Mouse (Mus musculus) adrenal gland, postnatal 25 days (tissue): Measurements from ENCODE around the gene Slc25a11. TPM values are rescaled to one million over a fixed set of nuclear protein-coding genes. Genes with fewer than 3 reads are reported as not detected.

Source experiments
- DNase-seq: peaks from one replicate; pipeline ENCODE4 v3.0.0; 2021; ENCODE audit warnings: mixed read lengths
- long read RNA-seq: library from polyadenylated mRNA; stranded (forward); transcript quantifications from one replicate; pipeline ENCODE4 v2.0.0, GENCODE M21; 2021
- total RNA-seq: library from RNA; stranded (reverse); gene quantifications from 2 replicates; pipeline ENCODE4 v1.2.3, GENCODE M21; 2021

The Slc25a11 gene
- 122 and 146 TPM in 2 replicates for total RNA-seq
- long read RNA-seq, transcript Slc25a11-201 (8 exons, 1,711 nt): major isoform, 203 of 230 reads
- long read RNA-seq, partial matches to known transcripts: 8 of 230 reads
- long read RNA-seq, other reads (novel, unspliced or antisense): 19 of 230 reads

DNA sequence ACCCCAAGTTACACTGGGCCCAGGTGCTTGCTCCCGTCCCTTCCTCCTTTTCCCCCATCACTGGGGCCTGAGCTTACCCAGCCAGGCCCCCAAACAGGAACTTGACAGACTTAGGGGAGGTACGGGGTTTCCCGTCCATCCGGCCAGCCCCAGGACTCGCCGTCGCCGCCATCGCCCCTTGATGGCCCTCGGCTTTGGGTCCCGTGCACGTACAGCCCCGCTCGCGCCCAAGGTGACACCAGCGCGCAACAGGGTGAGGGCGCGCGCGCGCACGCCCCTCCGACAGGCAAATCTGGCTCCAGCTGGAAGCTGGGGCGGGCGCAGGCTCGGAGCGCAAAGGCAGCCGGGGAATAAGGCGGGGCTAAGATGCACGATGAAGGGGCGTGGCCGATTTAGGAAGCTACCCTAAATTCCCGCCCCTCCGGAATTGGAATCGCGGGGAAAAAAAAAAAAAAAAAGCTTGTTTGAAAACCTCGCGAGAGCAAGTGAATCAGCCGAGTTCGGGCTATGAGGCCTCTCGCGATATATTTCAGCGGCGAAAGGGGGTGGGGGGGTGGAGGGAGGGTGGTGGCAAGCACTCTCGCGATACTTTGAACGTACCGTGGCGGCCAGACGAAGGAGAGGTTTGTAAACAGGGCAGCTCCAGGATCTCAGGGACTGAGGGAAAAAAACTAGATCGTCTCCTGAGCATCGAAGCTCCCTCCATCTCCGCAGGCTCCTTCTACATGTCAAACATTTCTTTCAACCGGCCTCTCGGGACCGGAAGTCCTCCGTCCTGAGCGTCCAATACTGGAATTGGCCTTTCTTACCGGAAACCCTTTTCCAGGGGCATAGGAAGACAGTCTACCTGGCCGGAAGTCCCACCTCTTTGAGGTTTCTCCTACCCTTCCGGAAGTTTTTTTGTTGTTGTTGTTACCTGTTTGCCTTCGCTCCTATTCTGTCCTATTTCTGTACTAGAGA is at the start of gene Slc25a11, which contains the start of gene Rnf167:
Gene Slc25a11, minus strand, starts transcription at position 789 of the 960 bp plus-strand sequence.
Gene Rnf167, plus strand, starts transcription at position 545 of the 960 bp plus-strand sequence.
- DNase-seq: peak; percentile 93

DNA sequence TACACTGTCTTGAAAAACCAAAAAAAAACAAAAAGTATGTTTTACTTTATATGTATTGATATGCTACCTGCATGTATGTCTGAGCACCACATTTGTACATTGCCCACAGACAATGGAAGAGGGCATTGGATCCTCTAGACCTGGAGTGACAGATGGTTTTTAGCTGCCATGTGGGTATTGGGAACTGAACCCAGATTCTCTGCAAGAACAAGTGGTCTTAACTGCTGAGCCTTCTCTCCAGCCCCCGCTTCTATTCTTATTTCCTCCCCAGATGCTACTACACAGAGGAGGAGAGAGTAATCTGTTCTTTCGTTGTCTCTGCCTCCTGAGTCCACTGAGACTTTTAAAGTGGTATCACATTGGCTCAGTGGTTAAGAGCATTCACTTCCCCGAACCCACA is 46.2 kb upstream of the Slc25a11 start:
- DNase-seq: no peak

DNA sequence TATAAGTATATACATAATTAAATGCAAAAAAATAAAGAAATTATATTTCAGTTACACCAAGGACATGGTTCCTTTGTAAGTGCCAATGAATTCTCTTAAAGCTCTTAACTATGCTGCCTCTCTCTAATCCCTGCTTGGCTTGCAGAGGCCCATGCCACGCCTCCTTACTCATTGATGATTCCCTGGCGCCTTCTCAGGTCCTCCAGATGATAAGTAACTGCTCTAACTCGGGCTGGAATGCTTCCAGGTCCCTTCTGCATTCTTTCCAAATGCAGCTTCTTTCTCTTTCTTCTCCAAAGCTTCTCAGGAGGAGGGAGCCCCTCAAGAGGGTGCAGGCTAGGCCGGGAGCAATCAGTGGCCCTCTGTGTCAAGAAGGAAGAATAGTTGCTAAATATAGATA is 42.3 kb upstream of the Slc25a11 start:
- no peak for DNase-seq

DNA sequence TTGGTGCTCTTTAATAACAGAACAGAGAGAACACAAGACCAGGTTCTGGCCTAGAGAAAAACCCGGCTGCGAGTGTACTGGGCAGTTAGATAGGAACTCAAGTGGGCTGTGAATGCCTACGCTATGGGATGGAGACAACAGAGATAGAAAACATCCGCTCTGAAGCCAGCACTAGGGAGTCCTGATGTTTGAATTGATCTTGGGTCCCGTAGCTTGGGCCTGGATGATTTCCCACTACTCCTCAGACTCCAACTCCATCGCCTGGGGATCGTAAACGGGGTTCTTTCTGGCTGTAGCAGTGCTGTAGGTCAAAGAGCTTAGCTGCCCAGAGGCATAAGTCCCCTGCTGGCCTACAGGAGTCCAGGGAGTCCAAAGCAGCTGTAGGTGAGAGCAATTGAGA is 41.1 kb upstream of the Slc25a11 start:
- no peak for DNase-seq

DNA sequence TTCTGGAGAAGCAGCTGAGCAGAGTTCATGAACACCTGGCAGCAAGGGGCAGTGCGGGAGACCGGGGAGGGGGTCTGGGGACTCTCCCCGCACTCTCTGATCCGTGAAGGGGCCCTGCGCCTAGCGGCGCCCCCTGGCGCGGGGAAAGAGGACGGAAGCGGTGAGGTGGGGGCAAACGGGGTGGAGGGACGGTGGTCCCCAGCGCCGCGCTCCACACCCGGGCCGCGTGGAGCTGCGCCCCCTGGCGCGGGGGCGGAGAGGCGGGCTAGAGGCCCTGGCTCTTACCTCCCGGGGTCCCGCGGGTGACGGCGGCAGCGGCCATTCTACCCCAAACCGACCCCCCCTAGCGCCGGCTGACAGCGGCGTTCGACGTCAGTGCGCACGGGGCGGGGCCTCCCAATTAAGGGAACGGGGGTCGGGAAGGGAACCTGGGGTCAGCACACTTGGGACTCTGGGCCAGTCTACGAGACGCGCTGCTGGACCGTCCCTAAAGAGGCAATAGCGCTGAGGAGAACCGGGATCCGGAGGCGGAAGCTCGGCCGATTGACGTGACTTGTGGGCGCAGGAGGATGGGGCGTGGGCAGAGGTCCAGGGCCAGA is 40.4 kb upstream of the Slc25a11 start, which contains the start of gene Camta2:
Gene Camta2, minus strand, starts transcription at position 505 of the 599 bp plus-strand sequence.
- peak; percentile 92 for DNase-seq

DNA sequence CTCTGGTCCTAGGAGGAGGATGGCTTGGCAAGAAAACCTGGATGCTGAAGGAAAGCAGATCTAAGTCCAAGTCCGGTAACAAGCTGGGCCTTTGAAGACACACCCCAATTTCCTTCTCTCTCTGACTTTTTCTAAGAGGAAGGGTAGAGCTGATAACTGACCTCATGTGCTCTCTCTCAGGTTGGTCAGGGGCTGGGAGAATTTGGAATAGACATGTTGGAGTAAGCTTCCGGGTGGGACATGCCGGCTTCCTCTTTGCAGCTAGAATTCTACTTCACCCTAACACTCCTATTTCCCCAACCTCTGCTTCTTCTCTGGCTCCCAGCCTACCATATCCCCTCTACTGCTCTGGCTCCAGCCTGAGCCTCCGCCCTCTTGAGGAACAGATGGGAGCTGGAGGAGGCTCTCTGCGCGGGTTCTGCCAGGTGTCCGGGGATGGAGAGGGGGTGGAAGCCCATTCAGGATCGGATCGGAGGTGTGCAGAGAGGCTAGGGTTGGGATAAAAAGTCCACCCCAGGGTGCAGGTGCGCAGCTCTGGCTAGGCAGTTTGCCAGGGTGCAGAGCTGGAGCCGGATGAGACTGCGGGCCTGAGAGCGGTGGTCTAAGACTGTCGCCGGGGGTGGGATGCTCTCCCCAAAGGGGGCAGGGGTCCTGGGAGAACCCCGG is 39.8 kb upstream of the Slc25a11 start:
- no peak for DNase-seq

DNA sequence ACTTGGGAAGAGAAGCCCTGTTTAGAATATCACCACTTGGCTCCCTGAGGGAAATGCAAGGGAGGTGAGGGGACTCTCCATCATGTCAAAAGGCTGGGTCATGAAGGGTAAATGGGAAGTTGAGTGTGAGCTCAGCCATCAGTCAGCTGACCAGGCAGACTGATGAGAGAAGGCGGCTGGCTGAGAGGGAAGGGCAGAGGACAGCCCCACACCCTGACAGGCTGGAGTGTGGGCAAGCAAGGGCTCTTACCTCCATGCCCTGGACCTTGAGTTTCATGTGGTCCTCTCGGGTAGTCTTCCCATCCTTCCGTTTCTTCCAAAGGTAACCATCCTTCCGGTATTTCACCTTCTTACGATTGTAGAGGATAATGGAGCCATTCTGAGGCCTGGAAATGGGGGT is 36.4 kb upstream of the Slc25a11 start:
- no peak for DNase-seq

DNA sequence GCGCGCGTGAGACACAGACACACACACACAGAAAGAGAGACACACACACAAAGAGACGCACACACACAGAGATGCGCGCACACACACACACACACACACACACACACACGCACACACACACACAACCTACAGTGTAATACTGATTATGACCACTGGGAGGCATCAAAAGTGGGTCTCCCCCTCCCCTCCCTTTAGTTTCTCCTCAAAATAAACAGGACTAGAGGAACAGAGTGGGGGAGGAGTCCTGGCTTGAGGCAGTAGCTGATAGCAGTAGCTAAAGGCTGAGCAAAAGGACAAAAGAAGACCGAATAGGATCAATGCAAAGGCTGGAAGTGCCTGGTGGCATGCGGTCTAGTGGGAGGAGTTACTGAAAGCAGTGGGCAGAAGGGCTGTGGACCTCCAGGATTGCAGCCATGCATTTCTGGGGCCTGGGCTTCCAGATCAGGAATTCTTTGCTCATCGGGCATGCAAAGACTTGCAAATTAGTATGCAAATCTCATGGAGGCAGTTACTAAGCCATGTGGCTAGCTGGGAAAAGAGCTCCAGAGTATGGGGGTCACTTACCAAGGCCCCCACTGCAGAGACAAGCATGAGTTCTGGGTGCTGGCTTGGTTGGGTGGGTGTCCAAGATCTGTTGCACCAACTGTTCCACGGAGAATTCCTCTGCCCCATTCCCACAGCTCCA is 34.8 kb upstream of the Slc25a11 start:
- no peak for DNase-seq

DNA sequence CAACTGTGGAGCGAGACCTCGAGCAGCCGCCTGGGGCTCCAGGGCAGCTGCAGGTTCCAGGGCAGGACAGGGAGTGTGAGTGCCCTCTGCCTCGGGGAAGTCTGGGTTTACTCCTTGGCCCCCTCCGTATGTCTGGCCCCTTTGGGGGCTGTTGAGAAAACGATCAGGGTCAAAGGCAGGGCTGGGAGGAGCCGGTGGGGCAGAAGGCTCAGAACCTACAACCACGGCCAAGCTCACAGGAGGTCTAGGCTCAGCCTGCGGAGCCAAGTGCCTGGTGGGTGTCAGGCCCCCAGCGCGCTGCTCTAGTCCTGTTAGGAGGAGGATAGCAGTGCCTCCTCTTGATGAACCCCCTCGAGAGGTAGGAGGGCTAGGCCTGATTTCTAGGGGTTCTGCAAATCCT is 33.9 kb upstream of the Slc25a11 start:
- DNase-seq: no peak

DNA sequence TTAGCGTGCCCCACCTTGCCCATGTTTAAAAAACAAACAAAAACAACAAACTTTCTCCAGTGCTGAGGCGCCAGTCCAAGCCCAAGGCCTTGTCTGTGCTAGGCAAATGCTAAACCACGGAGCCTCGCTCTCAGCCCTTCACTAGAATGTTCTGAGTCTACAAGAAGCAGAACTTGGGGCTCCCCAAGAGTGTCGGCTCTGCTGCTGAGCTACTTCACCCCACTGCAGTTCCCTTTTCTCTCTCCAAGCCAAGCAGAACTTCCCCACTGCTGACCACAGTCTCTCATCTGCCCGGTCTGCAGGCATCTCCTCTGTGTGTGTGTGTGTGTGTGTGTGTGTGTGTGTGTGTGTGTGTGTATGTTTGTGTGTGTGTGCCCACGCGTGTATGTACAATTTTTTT is 32.6 kb upstream of the Slc25a11 start:
- no peak for DNase-seq

DNA sequence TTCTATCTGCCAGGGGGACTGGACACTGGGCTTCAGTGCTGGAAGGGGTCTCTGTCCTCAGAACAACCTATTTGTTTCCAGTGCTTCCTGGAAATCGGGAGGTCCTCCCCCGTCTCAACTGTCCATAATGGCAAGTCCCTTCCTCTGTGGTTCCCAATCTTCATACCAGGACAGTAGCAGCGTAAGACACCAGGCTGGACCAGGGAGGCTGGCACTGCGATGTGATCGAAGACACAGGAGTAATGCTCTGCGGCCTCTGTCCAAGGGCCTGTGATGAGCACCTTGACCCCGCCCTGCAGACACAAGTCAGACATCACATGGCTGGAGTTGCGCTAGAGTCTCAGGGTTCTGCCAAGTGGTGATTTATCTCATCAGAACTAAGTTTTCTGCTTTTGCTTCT is 32.1 kb upstream of the Slc25a11 start:
- DNase-seq: no peak

DNA sequence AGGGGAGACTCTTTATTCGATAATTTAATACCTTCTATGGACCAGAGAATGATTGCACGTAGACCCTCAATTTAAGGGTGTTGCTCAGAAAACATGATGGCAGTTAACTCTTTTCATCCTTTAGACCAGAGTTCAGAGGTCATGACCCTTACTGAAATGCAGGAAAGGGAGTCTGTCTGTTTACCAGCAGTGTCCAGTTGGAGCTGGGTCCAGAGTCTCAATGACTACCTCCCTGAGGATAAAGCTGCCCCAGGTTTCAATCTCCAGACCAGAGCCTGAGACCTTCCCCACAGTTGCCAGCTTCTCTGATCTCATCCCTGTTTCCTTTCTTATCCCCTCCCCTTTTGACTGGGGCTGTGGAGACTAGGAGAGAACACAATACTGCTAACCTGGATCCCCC is 31.3 kb upstream of the Slc25a11 start:
- DNase-seq: no peak

DNA sequence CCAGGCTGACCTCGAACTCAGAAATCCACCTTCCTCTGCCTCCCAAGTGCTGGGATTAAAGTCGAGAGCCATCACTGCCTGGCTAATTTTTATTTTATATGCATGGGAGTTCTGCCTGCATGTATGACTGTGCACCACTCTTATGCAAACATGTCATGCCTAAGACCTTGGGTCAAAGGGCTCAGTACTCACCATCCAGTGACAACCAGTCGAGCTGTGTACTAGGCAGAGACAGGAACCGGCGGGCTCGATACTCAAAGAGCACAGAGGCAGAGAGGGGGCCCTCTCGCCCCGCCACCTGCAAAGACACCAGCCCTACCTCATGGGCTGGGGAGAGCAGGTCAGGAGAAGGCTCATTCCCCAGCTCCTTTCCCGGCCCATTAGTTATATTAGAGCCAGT is 30.8 kb upstream of the Slc25a11 start:
- DNase-seq: no peak

DNA sequence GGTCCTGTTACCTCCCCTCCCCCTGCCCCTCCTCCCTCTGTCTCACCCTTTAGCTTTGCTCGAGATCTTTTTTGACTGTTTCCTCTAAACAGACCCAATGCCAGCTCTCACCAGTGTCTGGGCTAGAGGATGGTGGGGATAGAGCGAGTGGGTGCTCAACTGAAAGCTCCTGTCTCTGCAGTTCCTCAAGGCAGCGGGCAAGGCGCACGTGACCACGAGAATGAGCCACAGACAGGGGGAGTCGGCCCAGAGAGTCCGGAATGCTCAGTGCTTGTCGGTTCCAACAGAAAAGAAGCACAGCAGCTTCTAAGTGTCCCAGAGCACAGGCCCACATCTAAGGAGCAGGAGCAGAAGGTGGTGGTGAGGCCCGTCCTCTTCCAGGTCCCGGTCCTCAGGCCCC is 27.2 kb upstream of the Slc25a11 start:
- DNase-seq: no peak

DNA sequence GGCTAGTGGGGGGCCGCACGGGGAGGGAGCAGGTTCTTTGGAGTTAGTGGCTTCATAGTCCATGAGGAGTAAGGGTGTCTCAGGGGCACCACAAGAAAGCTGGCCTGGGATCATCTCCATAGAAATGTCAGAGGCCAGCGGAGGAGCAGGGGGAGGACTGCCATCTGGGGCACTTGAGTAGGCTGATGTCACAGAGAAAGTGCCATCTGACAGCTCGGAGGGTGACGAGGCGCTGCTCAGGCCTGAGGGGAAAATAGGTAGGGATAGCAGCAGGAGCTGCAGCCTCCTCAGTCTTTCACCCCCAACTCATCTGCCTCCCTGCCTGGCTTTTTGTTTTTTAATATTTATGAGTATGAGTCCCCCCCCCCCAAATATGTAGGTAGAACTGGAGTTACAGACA is 26.7 kb upstream of the Slc25a11 start:
- no peak for DNase-seq

DNA sequence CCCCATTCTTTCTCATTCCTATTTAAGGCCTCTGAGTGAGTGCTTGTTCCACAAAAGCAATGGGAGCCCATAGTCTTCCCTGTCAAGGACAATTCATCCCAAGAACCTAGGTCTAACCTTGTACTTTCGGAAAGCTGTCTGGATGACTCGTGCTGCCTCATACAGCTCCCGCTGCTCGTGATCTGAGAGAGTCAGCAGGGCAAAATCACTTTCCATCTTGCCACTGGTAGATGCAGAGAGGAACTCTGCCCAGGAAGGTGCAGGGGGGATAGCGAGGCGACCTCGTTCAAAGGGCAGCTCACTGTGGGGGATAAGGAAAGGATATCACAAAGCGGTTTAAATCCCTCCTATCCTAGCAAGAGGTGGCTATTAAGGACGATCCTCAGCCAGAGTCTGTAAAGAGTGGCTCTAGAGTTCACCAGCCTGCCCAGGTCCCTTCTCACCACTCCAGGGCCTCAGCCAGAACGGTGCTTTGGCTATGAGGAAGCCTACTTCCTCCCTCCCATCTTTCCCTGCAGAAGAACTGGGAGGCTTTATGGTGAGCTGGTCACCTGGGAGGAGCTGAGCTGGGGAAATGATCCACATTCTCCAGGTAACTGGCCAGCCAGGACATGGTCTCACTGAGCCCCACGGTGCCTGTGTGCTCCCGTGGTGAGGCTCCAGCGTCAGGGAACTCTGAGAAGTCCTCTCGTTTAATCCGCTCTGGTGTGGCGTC is 24.2 kb upstream of the Slc25a11 start:
- DNase-seq: no peak

DNA sequence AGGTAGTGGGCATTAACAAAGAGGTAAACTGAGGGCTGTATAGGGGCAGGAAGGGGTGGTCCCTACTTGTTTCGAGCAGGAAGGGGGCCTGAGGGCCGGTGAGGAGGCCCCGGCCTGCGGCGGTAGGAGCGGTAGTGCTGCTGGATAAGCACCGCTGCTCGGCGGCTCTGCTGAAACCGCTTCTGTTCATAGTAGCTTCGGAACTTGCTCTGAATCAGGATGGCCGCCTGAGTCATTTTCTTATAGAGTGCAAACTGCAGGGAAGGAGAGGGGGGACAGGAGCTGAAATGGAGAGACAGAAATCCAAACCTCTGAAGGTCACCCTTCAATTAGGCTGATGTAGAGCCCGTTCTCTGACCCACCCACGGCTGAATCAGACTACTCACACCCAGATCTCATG is 23.2 kb upstream of the Slc25a11 start:
- DNase-seq: no peak

DNA sequence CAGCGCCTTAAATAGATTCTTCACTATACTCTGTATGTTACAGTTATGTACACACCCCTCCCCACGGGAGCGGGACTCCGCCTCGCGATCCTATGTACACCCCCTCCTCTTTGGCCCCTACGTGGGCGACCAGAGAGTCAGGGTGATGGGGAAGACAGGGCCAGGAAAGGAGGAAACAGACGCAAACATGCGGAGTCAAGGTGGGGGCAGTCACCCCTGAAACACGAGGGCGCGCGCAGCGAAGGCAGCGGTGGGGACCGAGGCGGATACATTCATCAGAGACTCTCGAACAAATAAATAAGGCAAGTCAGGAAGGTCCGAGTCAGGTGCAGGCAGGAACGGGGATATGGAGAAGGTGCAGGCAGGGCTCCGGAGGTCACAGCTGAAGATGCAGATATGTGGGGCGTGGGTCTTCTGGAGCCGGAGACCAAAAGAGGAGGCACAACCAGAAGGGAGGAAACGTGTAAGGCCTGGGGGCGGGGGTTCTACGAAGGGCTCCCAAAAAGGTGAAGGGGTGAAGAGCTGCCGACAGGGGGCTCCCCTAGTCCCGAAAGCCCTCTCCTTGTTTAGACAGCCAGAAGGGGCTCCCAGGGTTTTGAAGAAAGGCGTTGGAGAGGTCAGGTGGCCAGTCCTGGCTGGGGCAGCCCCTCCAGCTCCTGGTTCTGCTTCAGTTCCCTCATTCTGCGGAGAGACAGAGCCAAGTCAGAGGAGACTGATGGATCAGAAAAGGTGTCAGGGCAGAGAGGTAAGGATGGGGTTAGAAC is 22.5 kb upstream of the Slc25a11 start:
- peak; percentile 73 for DNase-seq

DNA sequence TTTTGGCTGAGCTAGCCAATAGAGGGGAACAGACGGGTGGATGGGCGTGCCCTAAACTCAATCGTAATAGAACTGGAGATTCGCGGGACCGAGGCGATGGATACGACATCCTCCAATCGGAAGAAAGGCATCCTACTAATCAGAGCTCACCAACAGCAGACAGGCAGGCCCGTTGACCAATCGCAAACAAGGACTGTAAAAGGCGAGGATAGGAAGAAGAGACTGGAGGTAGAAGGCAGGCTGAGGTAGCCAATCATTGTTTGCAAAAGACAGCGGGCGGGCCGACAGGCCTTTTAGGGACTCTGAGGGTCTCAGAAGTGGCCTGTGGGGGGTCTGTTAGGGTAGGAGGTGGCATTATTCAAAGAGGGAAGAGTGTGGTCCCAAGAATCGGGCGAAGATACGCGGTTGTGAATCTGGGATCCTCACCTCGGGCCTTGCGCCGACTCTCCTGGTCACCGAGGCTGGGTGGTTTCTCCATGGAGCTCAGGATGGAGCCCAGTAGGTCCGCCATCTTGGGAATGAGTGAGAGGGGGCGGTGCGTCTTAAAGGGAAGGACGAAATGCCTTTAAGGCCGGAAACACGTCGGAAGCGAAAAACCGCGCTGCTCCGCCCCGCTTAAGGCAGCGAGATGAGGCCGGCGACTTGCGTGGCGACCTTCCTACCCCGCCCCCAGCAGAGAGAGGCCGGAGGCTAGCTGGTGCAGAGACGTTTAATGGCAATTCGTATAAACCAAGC is 21.7 kb upstream of the Slc25a11 start, which contains the start of gene Spag7:
Gene Spag7, minus strand, starts transcription at position 646 of the 735 bp plus-strand sequence.
- DNase-seq: peak; percentile 93

DNA sequence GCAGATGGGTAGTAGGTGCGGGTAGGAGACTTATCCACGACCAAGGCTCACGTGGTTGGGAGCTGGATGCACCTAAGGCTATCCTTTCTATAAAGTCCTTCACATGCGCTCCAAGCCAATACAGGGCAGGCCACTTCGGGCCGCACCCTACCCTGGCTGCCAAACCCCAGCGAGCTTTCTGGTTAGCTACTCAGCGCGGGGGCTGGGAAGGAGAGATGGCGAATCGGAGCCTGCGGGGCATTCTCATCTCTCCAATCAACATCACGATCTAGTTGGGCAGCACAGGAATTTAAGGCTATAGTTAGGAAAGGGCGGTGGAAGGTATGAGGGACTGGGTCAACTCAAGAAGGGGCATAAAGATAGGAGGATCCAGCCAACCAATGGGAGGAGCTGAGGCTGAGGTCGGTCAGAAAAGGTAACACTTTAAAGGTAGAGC is 21.1 kb upstream of the Slc25a11 start:
- DNase-seq: peak; percentile 67
